Mouse (Mus musculus) ZHBTc4 (cell line): ENCODE data around the gene Sh3bgrl2.
A peak's percentile ranks its signal among the peaks of the same experiment; 100 is the strongest.
"Not testable (repeated sequence)": the region's sequence is repeated elsewhere in the genome, so short reads cannot be mapped to it uniquely, and the experiment has no call there.

Experiments
- DNase-seq: peaks from one replicate; pipeline ENCODE4 v3.0.0-alpha.2; 2011; ENCODE audit warnings: low read depth, low spot score

Sh3bgrl2 gene

DNA sequence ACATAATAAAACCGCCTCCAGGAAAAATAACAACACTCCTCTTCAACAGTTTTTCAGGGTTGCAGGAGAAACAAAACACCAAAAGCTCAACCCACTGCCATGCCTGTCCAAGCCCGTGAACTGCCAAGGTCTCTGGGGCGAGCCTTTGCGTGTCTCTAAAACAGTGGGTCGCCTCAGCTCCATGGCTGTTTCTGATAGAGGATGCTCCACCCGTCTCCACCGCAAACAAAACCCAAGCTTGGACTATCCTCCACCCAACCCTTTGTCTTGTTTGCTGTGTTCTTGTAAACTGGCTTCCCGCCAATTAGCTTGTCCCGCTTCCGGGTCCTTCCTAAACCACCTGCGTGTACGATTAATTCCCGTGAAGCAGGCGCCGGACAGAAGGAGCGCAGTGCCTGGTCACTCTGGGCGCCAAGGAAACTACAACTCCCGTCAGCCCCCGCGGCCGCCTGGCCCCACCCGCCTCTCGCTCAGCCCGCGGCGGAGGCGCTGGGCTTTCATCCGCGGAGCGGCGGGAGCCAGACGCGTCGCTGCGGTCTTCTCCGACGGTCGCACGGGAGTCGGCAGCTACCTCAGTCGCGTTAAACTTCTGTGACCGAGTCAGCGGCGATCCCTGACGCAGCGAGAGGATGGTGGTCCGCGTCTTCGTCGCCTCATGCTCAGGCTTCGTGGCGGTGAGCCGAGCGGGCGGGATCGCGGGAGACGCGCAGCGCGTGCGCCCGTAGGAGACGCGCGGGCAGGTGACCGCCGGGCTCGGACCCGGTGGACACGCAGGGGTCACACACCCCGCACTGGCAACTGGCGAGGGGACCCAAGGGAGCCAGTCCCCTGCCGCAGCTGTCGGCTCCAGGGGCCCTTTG, at the start of gene Sh3bgrl2:
Sh3bgrl2 (plus strand) TSS at position 498 of the 860 bp plus-strand sequence.
- DNase-seq, result peak; percentile 92

DNA sequence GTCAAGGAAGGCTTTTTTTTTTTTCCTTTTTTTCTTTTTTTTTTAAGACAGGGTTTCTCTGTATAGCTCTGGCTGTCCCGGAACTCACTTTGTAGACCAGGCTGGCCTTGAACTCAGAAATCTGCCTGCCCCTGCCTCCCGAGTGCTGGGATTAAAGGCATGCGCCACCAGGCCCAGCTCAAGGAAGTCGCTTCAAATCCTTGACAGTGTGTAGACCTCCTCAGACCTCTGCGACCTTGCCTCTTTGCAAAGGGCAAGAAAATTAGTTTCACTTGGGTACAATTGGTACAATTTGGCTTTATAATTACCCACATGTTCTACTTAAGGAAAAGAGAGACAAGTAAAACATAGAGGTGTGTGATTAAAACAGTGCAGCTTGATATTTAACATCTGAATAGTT, 29.0 kb upstream of the Sh3bgrl2 start:
- not testable (repeated sequence) for DNase-seq

DNA sequence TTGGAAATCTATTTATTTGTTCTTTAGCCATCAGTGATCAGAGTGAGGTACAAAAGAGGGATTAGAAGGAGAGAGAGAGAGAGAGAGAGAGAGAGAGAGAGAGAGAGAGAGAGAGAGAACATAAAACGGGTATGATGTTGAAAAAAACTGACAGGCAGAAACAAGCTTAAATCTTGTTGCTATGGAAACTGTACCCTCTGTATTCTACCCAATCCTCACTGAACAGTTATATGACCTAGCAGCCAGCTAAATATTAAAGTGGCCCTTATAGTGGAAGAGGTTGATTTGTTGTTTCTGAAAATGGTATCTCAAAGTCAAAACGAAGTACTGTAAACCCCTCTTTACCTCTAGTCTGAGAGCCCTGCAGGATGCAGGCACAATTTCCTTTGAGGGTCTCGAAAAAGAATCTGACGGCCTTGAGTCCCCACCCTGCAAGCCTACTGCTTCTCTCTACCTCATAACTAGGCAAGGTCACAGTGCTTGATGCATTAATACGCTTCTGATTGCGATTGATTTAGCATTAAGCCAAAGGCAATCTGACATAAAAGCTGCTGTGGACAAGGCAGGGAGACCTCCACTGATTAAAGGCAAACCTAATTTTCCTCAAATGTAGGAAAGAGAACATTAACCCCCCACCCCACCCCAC, 28.5 kb upstream of the Sh3bgrl2 start:
- DNase-seq, result no peak

DNA sequence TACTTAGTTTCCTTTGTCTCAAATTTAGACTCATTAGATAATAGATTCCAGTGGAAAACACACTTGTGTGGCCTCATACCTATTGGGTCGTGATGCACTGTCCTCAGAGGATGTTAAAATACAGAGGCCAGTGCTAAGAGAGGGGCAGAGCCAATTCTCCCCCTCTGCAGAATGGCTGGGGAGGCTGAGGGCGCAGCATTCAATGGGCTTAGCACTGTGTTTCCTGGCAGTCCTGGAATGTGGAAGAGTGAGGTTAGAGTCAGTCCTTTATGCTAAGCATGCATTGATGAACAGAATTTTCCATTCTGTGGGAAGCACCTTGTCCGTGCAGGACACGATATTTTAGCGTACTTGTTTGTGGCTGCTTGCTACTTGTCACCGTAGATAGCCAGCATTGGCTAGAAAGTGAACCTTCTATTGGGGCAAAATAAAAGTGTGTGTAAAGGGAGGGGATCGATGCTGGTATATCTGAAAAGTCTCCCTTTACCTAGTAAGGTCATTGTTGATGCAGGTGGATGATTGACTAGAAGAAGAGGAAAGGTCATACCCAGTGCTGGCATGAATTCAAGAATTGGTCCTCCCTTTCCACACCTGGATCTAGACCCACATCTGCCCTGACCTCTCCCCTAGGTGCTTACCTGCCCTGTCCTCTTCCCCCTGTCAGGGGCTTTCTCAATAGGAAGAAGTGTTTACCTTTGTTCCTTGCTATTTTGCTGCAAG, 20.6 kb upstream of the Sh3bgrl2 start:
- DNase-seq, result no peak

DNA sequence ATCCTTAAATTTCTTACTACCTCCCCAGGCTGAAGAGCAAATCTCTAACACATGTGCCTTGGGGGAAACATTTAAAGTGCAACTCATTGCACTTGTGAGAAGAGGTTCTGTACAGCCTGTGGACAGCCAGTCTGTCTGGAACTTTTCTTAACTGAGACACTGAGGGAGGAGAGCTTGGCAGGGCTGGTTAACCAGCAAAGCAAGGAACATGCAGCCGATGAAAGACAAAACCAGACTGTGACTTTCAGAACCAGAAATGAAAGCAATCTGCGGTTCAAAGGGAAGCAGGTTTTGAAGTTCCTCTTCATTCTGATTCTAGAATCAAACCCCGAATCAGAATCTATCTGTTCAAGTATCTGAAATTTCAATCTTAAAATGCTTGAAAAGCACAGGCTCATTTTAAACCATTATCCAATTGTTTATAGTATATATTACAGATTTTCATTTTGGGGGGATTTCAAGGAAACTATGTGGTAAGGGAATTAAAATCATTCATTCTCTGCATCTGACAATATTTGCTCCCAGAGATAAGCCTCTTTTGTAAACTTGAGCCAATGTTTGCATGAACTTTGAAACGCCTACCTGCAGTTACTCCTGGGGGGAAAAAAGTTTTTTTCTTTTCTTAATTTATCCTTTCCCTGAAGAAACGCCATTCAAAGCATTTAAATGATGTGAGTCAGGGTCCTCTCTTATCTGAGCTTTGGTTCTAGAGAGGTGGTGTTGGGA, 14.9 kb upstream of the Sh3bgrl2 start:
- DNase-seq, result no peak

DNA sequence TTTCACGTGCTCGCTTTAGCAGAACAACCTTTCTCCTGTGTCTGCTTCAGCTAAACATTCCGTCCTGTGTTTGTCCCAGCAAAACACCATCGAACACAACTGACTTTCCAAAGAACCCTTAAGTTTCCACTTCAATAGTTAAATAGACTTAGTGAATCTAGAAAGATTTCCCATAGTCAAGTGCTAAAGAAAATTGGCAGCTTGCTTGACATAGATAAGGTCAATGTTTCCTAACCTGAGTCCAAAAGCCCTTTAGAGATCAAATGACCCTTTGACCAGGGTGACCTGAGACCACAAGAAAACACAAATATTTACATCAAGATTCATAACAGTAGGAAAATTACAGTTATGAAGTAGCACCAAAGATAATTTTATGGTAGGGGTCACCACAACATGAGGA, 11.2 kb upstream of the Sh3bgrl2 start:
- no peak for DNase-seq

DNA sequence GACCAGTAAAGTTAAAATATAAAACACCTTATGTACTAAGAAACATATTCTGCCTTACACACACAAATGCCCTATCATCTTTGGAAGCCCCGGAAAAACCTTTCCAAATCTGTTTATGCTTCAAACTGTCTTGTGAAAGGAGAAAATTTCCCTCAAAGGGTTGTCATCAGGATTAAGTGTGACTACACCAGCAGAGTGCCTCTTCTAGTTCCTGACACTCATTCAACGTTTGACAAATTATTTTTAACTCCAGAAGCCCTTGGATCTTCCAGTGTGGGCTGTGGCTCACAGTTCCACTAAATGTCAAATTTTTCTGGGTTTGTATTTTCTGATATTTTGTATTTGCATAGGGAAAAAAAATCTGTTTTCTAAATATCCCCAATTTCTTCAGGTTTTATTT, 10.6 kb upstream of the Sh3bgrl2 start:
- DNase-seq, result no peak

DNA sequence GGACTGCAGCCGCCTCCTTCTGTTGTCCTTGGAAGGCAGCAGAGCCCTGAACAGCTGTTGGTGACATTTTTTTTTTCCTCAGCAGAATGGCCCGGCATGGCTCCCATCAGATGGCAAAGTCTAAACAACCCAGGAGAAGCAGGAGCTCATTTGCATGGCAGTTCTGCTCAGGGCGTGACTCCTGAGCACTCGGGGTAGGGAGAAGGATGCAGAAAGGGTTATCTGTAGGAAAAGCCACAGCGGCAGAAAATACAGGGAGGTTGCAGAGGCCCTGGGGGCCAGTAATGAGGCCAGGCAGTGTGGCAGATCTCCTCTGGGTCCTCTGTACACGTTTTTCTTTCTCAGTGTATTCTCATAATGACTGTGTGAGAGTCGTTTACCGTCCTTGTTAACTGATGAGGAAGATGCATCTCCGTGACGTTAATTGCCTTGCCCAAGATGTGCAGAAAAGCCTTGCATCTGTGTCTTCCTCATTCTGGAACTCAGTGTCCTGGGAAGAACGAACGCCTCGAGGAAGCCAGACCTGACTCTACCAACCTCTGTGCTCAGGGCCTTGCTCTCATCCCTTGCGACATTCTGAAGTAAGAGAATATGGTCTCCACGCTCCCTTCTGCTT, 10.1 kb upstream of the Sh3bgrl2 start:
- DNase-seq, result peak; percentile 54

DNA sequence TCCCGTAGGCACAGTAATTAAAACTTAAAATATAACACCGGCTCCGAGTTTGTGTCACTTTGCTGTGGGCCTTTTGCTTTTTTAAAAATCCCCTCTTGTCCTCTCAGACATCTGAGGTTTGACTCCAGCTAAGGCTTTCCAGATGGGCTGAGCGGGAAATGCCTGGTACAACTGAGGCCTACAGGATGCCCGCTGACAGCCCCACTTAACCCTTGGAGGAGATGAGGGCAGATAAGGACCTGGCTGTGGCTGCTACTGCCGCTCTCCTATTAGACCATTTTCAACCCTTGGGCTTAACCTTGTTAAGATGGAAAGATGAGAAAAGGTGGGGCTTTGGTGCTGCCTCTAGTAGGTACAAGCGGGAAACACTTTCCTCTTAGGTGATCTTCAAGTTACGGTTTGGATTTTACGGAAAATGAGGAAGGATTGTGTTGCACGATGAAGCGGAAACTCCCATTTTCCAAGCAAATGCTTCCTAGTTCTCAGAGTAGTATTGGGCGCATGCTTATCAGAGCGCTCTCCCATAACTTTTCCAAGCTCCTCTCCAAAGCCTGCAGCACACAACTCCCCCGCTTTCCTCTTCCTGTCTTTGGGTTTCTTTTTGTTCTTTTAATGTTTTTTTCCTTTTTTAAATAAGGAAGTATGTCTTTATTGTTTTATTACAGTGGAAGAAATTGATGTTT, 8.2 kb upstream of the Sh3bgrl2 start:
- DNase-seq, result no peak

DNA sequence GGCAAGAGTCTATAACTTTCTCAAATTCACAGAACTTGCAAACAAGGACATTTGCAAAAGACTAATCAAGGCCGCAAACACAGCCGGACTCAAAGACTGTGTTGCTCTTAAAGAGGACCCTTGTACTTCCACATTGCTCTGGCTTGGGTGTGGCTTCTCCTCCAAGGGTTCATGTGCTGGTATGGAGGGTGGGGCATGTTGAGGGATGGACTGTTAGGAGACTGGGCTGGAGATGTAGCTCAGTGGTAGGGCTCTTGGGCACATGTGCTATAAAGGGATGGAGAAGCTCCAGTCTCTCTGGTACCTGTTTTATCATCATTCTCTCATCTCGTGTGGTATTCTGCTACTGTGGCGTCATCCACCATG, 7.7 kb upstream of the Sh3bgrl2 start:
- no peak for DNase-seq

DNA sequence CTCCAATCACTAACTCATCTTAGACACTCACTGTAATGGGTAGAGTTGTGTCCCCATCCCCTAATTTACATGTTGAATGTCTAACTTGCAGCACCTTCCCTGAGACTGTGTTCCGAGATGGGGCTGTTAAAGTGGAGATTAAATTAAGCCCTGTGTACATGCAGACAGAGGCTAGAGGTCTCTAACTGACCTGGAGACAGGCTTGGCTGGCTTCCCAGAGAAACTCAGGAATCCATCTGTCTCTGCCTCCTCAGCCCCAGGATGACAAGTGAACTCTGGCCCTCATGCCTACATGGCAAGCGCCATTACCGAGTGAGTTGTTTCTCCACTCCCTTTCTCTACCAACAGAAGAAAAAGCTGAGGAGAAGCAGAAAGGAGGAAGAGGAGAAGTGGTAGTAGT, 7.2 kb upstream of the Sh3bgrl2 start:
- no peak for DNase-seq

DNA sequence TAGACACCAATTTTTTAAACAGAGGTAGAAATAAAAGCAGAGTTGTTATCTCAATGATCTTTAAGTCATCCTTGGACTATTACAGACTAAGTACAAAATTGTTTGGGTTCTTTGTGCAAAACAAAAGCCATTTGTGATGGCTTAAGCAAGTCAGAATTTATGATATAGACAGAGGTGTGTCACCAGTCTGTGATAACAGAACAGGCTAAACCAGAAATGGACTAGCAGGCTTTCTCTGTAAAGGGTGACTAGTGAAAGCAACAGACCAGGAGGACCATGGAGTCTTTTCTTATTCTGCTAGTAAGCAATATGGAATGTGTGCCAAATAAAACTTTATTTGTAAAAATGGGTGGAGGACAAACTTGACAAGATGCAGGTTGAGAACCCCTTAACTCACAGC, 2.9 kb upstream of the Sh3bgrl2 start:
- DNase-seq, result no peak

DNA sequence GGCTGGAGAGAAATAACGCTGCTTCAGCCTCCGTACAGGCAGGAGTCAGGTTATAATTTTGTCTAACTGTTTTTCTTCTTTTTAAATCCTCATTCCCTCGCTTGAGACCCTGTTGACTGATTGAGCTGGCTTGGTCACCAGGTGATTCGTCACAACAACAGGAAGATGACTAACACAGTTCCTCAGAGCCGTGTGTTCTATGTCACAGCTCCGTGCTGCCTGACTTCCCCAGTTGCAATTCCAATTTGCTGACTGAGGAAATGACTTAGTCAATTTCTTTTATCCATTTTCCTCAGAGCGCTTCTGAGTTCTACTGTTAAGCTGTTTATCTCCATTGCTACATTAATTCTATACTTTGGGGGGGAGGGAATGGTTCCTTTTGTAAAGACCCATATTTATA, 1.8 kb upstream of the Sh3bgrl2 start:
- no peak for DNase-seq

DNA sequence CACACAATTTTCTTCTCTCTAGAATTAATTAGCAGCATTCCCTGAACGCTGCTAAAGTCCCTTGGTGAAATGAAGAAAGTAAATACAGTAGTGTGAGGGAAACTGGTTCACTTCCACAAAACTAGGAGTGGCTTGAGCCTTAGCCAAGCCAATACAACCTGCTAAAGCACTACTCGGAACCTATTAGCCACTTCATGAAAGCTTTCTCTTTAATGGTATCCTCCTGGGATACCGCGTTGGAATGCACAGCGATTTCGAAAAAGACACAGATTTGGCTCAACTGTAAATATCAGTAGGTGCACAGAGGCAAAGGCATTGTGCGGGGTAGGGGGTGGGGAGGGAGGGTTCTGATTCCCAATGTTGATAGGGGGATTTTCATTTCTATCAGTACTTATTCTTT, 898 bp upstream of the Sh3bgrl2 start:
- DNase-seq, result no peak

DNA sequence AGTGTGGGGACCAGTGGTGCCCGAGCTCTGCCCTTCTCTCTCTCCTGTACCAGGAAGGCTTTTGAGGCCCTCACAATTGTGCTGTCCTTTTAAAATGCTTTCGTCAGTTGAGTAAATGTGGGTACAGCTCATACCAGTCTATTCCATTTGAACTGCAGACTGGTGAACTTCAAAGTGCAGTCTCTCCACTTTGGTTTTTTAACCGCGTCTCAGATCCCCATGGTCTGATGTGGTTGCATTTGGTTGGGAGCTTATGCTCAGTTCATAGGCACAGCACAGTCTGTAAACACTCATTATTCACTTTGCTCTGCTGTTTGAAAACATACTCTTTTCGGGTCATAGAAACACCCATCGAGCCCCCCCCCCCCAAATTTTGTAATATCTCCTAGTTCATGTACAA, 1.7 kb downstream of the Sh3bgrl2 start:
- no peak for DNase-seq

DNA sequence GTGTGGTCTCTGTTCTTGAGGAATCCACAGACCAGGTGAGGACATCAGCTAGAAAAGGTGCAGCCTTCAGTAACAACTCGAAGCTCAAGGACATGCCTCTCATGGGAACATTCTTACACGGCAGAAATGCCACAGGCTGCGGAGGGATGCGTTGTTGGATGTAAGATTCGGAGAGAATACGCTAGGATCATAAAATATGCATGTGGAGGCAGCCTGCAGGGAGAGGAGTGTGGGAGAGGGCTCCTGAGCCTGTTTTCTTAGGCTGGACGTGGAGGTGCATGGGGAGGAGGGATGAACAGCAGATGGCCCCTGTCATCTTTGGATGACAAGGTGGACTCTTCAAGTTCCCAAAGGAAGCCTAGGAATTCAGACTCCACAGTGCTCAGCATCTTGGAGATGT, 3.0 kb downstream of the Sh3bgrl2 start:
- DNase-seq, result no peak

DNA sequence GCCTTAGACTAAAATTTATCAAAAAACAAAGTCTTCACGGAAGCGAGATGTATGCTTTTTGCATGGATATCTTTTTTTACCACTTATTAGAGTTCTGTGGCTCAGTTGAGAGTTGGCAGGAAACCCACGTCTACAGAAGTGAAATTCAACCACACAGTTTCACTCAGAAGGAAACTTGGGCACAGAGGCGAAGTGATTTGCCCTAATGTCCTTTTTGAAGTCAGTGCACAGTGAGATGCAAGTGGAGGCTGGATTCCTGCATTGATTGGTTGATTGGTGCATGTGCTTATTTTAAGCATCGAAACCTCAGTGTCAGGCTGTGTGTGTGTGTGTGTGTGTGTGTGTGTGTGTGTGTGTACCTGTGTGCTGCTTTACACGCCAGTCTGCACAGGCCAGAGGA, 3.5 kb downstream of the Sh3bgrl2 start:
- DNase-seq, result no peak

DNA sequence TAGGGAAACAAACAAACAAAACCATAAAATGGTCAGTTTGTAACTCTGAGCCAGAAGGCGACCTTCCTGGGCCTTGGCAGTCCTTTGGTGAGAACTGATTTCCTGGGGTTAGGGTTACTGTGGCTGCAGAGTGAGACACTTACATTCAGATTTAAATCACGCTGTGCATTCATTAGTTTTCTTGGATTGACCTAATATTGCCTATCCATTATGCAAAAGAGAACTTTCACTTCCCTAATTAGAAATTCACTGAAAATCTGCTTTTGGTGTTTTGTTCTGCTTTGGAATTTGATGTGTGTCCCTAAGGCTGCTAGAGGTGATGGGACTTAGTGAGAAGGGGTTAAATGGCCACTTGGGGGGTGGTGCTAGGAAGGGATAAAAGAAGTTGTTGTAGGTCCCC, 7.5 kb downstream of the Sh3bgrl2 start:
- DNase-seq, result no peak

DNA sequence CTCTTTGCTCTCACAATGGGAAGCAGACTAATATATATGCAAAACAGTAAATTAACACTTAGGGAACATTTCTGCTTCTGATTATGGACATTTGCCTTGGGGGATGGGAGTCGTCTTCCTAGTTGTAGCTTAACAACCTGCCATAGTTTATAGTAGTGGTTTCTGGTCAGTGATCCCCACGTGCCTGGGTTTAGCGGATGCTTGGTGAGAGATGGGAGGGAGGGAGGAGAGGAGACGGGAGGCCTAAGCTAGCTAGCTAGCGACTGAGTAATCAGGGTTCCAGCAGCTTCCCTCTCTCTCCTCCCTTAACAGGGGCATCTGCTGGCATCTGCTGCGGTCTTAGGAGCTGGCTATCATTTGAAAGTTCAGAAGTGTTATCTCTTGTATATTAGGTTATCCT, 8.1 kb downstream of the Sh3bgrl2 start:
- no peak for DNase-seq

DNA sequence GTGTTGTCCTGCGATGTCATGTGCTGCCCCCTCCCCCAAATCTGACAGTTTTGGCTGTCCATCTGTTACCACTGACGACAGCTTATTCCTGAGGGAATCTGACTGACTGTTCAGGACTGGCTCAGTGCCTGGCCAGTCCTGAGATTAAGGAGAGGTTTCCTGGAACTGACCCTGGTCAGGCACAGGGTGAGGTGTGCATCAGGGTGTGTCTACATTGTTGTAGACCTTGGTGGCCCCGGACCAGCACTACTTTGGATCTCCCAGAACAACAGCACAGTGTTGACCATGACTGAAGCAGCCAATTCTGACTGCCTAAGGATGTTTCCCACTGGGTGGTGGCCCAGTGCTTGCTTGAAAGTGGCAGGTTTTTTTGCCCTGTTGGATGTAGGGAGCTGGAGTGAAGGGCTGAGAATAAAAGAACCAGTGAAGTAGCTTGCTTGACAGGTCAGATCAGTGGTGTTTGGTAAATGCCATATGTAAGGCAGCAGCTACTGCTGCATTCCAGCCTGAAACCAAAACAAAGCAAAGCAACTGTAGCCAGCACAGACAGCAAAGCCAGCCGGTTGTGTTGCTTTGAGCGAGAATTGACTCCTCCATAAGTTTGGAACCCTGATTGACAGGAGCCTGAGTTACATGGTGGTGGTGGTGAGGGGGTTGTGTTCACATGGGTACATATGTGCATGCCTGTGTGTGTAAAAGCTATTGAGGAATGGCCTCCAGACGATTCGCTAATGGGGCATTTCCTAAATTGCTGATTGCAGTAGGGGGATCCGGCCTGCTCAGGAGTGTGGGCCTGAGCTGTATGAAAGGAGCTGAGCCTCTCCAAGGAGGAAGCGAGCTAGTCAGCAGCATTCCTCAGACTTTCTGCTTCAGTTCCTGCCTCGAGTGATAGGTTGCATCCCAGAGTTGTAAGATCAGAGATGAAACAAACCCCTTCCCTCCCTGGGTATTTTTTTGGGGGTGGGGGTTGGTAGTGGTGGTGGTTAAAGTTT, 8.9 kb downstream of the Sh3bgrl2 start:
- DNase-seq, result no peak
